Mouse (Mus musculus) ovary, postnatal 36 days (tissue): ENCODE measurements around the gene Foxd1.

Source experiments
- DNase-seq: peaks from one replicate; pipeline ENCODE4 v3.0.0; 2022; ENCODE audit warnings: low spot score, mixed read lengths

The Foxd1 gene

DNA sequence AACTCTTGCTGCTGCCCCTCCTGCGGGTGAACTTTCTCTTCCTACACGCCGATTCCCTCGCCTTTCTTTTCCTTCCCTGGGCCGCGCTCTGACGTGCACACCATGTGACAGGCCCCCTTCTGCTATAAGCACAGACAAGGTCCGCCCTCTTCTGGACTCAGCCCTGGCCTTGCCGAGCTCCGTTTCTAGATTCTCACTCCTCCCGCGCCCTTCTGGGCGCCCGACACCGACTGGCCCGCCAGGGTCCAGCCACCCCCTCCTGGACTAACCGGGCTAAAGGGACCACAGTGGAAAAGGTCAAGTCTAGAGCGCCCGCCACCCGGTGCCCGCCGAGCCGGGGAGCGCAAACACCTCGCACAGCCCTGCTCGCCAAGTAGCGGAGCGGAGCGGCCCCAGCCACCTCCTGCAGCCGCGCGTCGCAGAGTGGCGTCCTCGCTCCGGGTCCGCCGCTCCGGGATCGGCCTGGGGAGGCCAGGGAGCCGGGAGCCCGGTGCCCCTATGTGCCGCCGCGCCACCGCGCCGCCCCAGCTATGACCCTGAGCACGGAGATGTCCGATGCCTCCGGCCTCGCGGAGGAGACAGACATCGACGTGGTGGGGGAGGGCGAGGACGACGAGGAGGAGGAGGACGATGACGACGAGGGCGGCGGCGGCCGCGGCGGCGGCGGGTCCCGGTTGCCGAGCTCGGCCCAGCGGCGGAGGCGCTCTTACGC is at the start of gene Foxd1:
Foxd1 (plus strand) TSS at position 153 of the 712 bp plus-strand sequence.
- DNase-seq: peak; percentile 39

DNA sequence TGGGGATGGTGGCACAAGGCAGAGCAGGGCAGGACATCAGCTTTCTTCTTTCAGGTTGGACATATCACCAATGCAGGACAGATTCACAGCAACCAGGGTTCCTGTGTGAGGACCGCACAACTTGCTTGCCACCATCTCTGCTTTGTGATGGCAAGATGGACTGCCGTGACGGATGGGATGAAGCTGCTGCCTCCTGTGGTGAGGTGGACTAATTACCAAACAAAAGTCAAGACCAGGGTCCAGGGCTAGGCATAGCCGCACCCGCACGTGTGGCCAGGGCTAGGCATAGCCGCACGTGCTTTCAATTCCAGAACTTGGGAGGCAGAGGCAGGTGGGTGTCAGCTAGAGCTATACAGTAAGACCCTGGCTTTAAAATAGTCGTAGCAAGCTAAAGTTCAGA is 48.8 kb upstream of the Foxd1 start:
- no peak for DNase-seq

DNA sequence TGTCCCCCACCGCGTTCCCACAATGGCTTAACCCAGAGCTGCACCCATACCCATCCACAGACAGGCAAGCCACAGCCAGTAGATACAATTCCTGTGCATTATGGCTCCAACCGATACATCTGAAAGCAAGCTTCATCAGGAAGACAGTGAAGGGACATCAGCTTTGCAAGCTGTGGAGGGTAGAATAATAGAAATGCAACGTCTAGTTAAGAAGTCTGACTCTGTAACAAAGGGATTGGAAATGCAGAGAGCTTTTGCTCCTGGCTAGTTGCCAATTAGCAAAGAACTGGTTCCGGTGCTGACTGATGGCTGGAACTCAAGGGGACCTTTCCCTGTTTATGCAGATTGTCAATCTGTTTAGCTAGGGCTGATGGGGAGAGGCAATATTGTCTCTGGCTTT is 47.6 kb upstream of the Foxd1 start:
- no peak for DNase-seq

DNA sequence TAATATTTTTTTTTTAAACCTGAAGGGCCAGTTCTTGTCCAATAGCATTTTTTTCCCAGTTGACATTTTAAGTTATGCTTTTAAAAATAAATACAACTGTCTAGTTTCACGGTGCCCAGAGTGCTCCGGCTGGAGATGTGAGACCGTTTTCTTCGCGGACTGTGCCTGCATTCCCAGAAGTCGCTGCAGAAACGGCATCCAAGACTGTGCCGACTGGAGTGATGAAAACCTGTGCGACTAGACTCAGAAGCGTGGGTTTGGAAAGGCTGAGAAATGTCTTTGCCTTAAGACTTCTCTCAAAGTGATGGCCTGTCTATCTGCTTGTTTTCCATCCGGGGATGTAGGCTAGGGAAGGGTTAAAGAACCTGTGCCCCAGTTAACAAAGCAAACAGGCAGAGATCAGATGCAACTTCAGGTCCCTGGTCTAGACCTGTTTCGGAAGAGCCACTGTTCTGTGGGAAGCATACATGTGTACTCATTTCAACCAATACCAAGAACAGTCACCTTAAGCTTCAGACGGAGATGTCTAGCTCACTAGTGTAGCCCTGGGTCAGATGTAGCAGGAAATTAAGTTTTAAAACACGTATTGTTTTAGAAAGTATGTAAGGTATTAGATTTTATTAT is 47.1 kb upstream of the Foxd1 start:
- no peak for DNase-seq

DNA sequence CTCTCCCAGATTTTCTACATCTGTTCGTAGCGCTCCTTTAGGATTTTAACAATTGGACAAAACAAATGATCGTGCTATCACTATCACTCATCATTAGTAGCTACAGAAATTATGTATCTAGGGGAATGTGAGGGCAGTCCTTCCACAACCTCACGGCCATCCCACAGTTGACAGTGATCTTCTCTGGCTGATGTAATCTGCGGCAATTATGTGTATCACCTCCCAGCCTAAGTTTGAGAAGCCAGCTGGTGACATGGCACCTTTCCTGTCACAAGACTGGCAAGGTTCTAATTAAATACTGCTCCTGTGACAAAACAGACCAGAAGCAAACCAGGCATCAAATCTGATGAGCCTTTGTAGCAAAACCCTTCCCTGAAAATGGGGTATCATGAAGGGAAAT is 46.0 kb upstream of the Foxd1 start:
- DNase-seq: no peak

DNA sequence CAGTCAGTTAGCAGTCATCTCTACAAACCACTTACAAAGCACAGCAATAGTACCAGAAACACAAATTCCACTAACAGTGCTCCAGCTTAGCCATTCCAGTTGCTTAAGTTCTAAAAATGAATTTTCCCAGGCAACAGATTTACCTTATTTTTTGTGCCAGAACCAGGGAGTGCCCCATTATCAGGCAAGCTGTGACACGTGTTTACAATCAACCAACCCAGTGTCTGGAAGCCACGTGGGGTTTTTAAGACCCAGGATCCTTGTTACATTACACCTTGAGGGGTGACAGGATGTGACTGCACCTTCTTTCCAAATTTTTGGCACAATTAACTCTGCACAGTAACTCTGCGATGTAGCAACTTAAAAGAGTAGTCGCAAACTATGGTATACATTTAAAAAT is 45.3 kb upstream of the Foxd1 start:
- DNase-seq: no peak

DNA sequence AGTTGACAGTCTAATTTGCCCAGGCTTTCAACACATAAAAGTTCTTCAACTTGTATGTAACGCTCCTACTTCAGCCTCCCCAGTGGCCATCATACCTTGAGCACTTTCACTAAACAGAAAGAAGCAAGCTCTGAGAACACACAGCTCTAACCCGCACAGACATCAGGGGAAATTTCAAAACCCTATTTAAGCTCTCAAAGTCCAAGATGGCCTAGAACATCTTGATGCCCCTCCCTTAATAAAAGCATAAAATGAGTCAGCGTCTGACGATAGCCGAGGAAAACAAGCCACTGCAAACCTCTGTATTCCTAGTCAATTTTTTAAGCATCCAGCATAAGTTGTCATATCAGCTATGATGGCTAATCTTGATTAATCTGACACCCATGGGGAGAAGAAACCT is 42.4 kb upstream of the Foxd1 start:
- no peak for DNase-seq

DNA sequence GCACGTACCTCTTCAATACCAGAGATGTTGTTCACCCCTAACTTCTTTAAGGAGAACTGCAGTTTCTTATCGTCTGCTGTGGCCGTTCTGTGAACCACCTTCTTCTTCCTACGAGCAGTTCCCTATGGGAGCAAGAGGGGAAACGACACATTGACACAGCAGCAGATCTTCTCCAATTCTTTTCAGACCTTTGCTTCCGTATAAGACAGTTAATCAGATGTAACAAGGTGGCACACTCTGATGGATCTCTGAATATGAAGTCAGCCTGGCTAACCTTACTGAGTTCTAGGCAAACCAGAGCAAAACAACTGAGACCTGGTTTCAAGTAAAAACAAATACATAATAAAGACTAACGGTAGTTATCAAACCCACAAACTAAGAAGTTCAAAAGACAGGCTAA is 40.4 kb upstream of the Foxd1 start:
- DNase-seq: no peak

DNA sequence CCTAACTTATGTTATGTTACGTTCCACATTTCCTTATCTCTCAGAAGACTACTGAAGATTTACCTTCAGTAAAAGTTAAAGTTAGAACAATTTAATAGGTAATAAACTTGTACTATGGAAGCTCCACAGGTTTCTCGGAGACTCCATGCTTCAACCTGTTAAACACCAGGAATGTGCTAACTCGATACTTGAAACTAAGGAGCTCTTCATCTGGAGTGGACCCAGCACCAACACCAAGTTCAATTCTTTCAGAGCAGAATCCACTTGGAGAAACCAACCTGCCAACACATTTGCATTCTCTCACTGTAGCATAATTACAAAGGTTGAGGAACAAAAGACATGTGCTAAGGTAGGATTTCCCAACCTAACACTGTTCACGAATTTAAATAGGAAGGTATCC is 38.9 kb upstream of the Foxd1 start:
- no peak for DNase-seq

DNA sequence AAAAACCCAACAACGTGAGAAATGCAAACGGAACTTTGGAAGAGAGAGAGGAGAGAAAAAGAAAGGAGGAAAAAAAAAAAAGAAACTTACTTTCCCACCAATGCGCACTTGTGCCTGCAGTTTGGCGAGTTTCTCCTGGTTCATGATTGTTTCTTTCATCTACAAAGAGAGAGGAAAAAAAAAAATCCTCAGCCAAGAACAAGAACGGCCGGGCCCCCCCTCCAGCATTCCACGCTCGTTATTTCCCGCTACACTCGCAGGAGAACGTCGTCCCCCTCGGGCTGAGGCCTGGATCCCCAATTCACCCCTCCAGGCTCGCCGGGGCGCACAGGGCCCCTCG is 37.9 kb upstream of the Foxd1 start:
- no peak for DNase-seq

DNA sequence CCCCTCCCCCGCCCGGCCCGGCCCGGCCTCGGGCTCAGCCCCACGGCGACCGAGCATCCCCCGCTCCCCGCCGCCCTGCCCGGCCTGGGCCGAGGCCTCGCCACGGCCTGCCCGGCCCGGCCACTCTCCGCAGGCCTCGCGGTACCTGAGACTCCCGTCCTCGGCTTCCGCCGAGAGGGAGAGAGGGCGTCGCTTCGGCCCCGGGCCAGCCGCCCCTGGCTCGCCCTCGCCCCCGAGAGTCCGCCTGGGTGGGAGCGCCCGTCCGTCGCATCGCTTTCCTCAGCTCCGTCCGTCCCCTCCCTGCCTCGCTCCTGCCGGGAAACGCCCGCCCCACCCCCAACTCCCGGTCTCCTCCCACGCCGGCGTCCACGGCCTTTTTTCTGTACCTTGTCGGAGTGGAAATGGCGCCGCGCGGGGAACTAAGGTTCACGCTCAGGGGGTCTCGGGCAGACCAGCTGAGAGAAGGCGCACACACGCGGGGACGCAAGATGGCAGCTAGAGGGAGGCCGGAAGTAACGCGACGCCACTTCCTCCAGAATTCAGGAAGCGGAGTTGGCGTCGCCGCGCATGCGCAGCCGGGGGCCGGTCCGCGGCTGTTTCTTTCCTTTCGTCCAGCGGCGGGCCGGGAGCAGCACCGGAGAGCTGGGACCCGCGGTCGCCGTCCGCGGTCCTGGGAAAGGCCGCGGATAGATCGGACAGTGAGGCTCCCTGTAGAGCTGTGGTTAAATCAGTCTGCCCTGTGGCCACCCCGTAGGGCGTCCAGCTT is 37.4 kb upstream of the Foxd1 start, which contains the start of gene Btf3:
Btf3 (minus strand) TSS at position 527 of the 766 bp plus-strand sequence.
- peak; percentile 93 for DNase-seq

DNA sequence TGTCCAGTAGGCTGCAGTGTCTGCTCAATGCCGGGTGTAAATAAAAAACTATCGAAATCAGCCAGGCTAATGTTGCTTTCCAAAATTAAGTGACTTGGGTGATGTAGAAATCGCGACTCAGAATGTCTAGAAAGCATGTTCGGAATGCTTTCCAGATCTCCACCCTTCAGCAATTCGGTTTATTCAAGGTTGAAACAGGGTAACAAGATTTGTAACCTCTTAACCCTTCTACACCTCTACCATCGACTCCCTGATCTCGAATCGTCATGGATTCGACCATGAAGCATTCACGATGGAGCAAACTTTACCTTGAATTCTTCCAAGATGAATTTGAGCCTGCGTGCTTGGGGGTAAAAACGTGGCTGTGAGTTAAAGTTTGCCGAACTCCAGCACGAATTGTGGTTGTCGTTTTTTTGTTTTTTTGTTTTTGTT is 36.8 kb upstream of the Foxd1 start:
- no peak for DNase-seq

DNA sequence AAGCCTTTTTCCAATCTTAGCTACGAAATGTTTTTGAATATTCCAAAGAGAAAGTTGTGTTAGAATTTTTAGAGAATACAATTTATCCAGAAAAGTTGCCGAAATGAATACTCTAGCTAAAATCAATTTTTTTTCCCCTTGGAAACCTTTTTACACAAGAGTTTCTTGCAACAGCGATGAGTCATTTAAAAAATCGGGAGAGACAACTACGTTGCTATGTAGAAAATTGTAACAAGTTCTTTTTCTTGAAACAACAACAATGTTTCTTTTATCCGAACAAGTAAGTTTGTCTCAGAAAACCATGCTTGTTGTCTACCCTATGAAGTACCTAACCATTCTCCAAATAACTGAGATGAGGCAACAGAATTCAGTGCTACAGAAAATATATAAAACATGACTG is 36.1 kb upstream of the Foxd1 start:
- DNase-seq: no peak

DNA sequence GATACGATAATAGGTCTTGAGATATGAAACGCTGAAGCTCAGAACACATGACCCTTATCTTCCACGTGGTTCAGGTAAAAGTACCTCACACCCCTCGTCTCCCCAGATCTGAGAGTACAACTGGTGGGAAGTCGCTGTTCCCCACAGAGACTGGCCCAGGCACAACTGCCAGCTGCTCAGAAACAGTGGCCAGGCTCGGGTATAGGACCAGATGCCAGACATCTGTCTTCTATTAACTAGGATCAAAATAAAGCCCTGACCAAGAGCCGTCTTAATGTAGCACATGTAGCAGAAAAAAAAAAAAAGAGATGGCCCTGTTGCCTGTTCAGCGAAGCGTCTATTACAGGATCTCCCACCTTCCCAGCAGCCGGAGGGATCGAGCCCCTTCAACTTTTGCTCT is 29.0 kb upstream of the Foxd1 start:
- no peak for DNase-seq

DNA sequence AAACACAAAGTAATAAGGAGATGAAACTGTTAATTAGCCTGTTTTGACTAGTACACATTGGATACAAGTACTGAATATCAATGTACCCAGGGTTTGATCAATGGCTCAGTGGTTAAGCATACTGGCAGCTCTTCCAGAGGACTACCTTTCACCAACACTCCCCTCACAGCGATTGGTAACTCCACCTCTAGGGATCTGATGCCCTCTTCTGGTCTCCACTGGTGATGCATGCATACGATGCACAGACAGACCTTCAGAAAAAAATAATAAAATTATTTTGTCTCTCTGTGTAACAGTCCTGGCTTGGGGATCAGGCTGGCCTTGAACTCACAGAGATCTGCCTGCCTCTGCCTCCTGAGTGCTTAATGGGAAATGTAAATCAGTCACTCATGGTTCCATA is 21.9 kb upstream of the Foxd1 start:
- DNase-seq: no peak

DNA sequence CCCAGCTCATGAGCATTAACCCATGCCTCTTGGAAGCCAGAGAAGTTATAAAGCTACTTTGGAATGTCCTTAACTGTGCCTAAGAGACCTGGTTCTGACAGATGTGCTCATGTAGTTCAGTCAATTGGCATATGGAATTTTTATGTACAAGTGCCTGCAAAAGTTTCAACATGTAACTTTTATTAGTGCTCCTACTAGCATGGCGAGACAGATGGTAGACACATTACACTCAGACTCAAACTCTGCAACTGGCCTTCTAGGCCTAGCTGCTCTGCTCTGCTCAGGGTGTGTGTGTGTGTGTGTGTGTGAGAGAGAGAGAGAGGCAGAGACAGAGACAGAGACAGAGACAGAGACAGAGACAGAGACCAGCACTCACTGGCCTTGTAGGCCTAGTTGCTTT is 17.8 kb upstream of the Foxd1 start:
- no peak for DNase-seq

DNA sequence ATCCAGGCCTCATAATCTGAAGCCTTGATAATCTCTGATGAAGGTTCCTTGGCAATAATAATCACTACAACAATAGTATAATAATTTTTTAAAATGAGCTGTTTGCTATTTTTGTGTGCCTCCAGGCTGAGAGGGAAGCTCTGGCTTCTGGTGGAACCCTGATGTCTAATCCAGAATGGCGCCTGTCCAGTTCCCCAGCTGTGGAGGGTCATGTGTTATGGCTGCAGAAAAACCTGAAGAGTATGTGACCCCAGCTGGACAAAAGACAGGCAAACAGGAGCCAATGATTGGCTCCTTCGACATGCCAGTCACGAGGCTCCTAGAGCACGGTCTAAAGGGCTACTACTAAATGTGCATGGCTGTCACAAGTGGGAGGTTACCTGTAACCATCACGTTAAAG is 13.5 kb upstream of the Foxd1 start:
- DNase-seq: no peak

DNA sequence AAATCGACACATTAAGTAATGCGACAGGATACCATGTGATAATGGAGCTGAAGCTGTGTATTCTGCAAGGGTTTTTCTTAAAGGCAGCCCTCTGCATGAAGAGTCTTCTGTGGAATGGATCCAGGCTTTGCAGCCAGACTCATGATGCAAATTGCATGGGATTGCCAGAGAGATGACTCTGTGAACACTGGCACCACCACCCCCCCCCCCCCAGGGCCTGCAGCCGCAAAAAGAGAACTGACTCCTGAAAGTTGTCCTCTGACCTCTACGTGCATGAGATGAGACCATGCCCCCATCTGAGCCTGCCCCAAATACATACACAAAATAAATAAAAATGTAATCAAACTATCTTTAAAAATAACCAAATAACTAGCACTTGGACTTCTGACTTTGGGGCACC is 4.6 kb upstream of the Foxd1 start:
- no peak for DNase-seq

DNA sequence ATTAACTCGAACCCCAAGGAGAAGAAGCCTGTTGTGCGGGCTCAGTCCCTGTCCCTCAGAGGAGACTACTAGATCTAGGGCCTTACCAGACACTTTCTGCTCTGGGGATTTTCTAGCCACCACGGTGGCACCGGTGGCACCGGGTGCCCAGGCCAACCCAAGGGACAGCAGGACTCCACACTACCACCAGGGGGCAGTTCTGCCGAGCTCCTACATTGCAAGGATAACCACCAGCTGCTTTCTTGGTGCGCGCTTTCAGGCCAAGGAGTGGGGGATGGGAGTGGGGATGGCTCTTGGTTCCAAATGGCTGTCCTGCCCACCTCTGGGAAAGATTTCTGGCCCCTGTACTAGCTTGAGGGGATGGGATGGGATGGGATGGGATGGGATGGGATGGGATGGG is 2.5 kb upstream of the Foxd1 start:
- peak; percentile 35 for DNase-seq

DNA sequence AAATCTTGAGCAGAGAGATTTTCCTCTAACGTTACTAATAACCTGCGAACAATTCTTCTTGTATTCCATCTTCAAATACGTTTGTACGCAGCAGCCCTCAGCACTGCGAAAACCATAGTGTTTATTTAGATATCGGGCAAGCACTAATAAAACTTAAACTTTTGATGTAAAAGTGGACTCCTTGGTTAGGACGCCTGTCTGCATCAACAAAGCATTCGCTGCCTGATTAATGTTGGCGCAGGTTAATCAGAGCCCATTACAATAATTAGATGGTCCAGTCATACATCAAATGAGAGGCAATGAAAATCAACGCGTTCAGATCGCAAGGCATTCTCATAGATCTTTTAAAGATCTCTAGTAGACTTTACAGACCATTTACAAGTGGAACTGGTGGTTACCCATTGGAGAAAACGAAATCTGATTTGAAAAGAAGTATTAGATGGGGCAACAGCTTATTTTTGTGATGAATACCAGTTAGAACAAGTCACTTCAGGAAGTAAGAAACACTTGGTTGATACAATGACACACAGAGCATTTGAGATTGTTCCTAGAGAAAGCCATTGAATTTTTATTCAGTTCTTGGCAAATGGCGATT is 1.6 kb upstream of the Foxd1 start:
- DNase-seq: no peak

DNA sequence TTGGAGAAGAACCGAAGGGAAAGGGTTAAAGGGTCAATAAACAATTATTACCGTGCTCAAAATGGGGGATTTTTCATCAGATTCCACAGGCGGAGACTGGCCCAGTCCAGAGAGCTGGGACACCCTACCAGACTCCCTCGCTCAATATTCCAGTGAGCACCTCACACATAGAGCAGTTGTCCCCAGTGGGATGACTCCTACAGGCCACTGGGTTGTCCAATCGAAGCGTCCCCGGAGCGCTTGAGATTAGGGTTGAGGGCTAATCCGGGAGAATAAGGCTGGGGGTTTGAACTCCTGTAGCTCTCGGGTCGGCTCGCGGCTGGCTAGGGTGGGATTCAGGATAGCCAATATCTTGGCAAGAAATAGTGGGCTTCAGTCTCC is 343 bp upstream of the Foxd1 start:
- DNase-seq: no peak

DNA sequence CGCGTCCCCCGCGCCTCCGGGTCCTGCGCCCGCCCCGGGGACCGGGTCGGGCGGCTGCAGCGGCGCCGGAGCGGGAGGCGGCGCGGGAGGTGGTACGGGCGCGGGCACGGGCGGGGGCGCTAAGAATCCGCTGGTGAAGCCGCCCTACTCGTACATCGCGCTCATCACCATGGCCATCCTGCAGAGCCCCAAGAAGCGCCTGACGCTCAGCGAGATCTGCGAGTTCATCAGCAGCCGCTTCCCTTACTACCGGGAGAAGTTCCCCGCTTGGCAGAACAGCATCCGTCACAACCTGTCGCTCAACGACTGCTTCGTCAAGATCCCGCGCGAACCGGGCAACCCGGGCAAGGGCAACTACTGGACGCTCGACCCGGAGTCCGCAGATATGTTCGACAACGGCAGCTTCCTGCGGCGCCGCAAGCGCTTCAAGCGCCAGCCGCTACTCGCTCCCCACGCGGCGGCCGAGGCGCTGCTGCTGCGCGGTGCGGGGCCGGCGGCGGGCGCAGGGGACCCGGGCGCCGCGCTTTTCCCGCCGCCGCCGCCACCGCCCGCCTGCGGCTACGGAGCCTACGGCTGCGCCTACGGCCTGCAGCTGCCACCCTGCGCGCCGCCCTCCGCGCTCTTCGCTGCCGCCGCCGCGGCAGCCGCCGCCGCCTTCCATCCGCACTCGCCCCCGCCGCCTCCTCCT is 973 bp downstream of the Foxd1 start:
- peak; percentile 33 for DNase-seq
